Mouse (Mus musculus) MEL (cell line): ENCODE results near the gene Gk5. TPM values are rescaled to one million over a fixed set of nuclear protein-coding genes. Genes with fewer than 3 reads are reported as not detected.

ENCODE experiments used
- DNase-seq: peaks from one replicate; pipeline ENCODE4 v3.0.0; 2011; ENCODE audit warnings: low read depth, low spot score
- H3K27ac ChIP-seq: 2 replicates; pipeline ENCODE4 v1.5.1; 2012; ENCODE audit warnings: low read depth, mild to moderate bottlenecking, control low read depth, low read length, moderate library complexity; ENCODE audit not compliant: control insufficient read depth
- H3K27me3 ChIP-seq, 2 experiments: fragments of 150-350 bp in 1 of 2; sonication (generic) in 1 of 2; 2 replicates each; pipeline ENCODE4 v1.6.1; 2012; ENCODE audit warnings: low read length in 2 of 2, mild to moderate bottlenecking in 2 of 2, improper control_type of control experiment in 1 of 2, moderate library complexity in 1 of 2; ENCODE audit not compliant: insufficient read depth in 2 of 2, control insufficient read depth in 1 of 2
- H3K36me3 ChIP-seq, 2 experiments: 2 replicates each; pipeline ENCODE4 v1.6.1; 2012 to 2014; ENCODE audit warnings: low read length in 2 of 2, improper control_type of control experiment in 1 of 2, inconsistent platforms in 1 of 2, mild to moderate bottlenecking in 1 of 2; ENCODE audit not compliant: insufficient read depth in 2 of 2, control insufficient read depth in 1 of 2
- H3K4me1 ChIP-seq, 2 experiments: fragments of 150-350 bp in 1 of 2; sonication (generic) in 1 of 2; 2 replicates each; pipeline ENCODE4 v1.6.1; 2012; ENCODE audit warnings: low read length in 2 of 2, improper control_type of control experiment in 1 of 2, mild to moderate bottlenecking in 1 of 2; ENCODE audit not compliant: insufficient read depth in 2 of 2, control insufficient read depth in 1 of 2
- H3K4me3 ChIP-seq, 2 experiments: fragments of 150-350 bp in 1 of 2; sonication (generic) in 1 of 2; 2 replicates each; pipeline ENCODE4 v1.5.1; 2012; ENCODE audit warnings: low read depth in 2 of 2, low read length in 2 of 2, mild to moderate bottlenecking in 2 of 2, moderate library complexity in 2 of 2, control low read depth in 1 of 2, improper control_type of control experiment in 1 of 2; ENCODE audit not compliant: control insufficient read depth in 1 of 2, insufficient read depth in 1 of 2
- H3K79me2 ChIP-seq: 2 replicates; pipeline ENCODE4 v1.6.1; 2012; ENCODE audit warnings: mild to moderate bottlenecking, low read length, moderate library complexity; ENCODE audit not compliant: control insufficient read depth, poor library complexity, insufficient read depth
- H3K9ac ChIP-seq: 2 replicates; pipeline ENCODE4 v1.6.1; 2012; ENCODE audit warnings: low read depth, mild to moderate bottlenecking, control low read depth, low read length, moderate library complexity; ENCODE audit not compliant: control insufficient read depth, poor library complexity, severe bottlenecking
- H3K9me3 ChIP-seq: fragments of 150-350 bp; sonication (generic); replicated peaks from 2 replicates; pipeline ENCODE4 v1.6.1; 2012; ENCODE audit warnings: mild to moderate bottlenecking, low read length, improper control_type of control experiment, moderate library complexity; ENCODE audit not compliant: insufficient read depth
- CHD1 ChIP-seq: IDR thresholded peaks from 2 replicates; pipeline ENCODE4 v1.6.1; 2012; ENCODE audit warnings: low read depth, mild to moderate bottlenecking, inconsistent platforms, low read length, improper control_type of control experiment
- E2F4 ChIP-seq: IDR thresholded peaks from 2 replicates; pipeline ENCODE4 v1.6.1; 2011; ENCODE audit warnings: low read depth, low read length, improper control_type of control experiment, borderline replicate concordance
- EP300 ChIP-seq, 2 experiments: IDR thresholded peaks; 2 replicates each; pipeline ENCODE4 v1.6.1; 2011; ENCODE audit warnings: improper control_type of control experiment in 2 of 2, low read length in 2 of 2, low read depth in 1 of 2, mild to moderate bottlenecking in 1 of 2
- ETS1 ChIP-seq: IDR thresholded peaks from 2 replicates; pipeline ENCODE4 v1.6.1; 2012; ENCODE audit warnings: low read depth, mild to moderate bottlenecking, inconsistent platforms, low read length, improper control_type of control experiment, moderate library complexity
- GATA1 ChIP-seq: IDR thresholded peaks from 2 replicates; pipeline ENCODE4 v1.6.1; 2011; ENCODE audit warnings: low read depth, low read length, improper control_type of control experiment
- KAT2A ChIP-seq: conservative IDR thresholded peaks from 2 replicates; pipeline ENCODE4 v1.6.1; 2012; ENCODE audit warnings: low read depth, low read length, improper control_type of control experiment, inconsistent platforms
- MAFK ChIP-seq: IDR thresholded peaks from 2 replicates; pipeline ENCODE4 v1.6.1; 2011; ENCODE audit warnings: low read depth, mild to moderate bottlenecking, low read length, improper control_type of control experiment, borderline replicate concordance
- RCOR1 ChIP-seq: IDR thresholded peaks from 2 replicates; pipeline ENCODE4 v1.6.1; 2012; ENCODE audit warnings: low read depth, mild to moderate bottlenecking, inconsistent platforms, low read length, improper control_type of control experiment
- SIN3A ChIP-seq: IDR thresholded peaks from 2 replicates; pipeline ENCODE4 v1.6.1; 2012; ENCODE audit warnings: low read length, improper control_type of control experiment, inconsistent platforms
- TAL1 ChIP-seq: IDR thresholded peaks from 2 replicates; pipeline ENCODE4 v1.6.1; 2012; ENCODE audit warnings: mild to moderate bottlenecking, inconsistent platforms, low read length, moderate library complexity, mixed read lengths
- TBP ChIP-seq: IDR thresholded peaks from 2 replicates; pipeline ENCODE4 v1.8.0; 2011; ENCODE audit warnings: low read depth, low read length, improper control_type of control experiment
- TCF12 ChIP-seq: IDR thresholded peaks from 2 replicates; pipeline ENCODE4 v1.6.1; 2014; ENCODE audit warnings: low read depth, mild to moderate bottlenecking, inconsistent platforms, low read length, improper control_type of control experiment, moderate library complexity
- USF1 ChIP-seq: IDR thresholded peaks from 2 replicates; pipeline ENCODE4 v1.6.1; 2014; ENCODE audit warnings: low read depth, mild to moderate bottlenecking, inconsistent platforms, low read length, improper control_type of control experiment, moderate library complexity
- USF2 ChIP-seq, 2 experiments: IDR thresholded peaks; 2 replicates each; pipeline ENCODE4 v1.6.1; 2011 to 2012; ENCODE audit warnings: improper control_type of control experiment in 2 of 2, low read length in 2 of 2, borderline replicate concordance in 1 of 2, inconsistent platforms in 1 of 2, low read depth in 1 of 2, mild to moderate bottlenecking in 1 of 2; ENCODE audit not compliant: insufficient read depth in 1 of 2
- ZKSCAN1 ChIP-seq: IDR thresholded peaks from 2 replicates; pipeline ENCODE4 v1.6.1; 2012; ENCODE audit warnings: low read depth, mild to moderate bottlenecking, inconsistent platforms, low read length, improper control_type of control experiment, moderate library complexity
- ZNF384 ChIP-seq: IDR thresholded peaks from 2 replicates; pipeline ENCODE4 v1.6.1; 2012; ENCODE audit warnings: low read depth, mild to moderate bottlenecking, inconsistent platforms, low read length, improper control_type of control experiment
- polyA plus RNA-seq, 2 experiments: library from polyadenylated mRNA; stranded (reverse) in 1 of 2; unstranded in 1 of 2; fragments of >175 nt in 1 of 2; fragments of >200 nt in 1 of 2; gene quantifications; 2 replicates each; pipeline versions ENCODE4 v1.2.1 to v1.2.4; 2012; ENCODE audit warnings: low replicate concordance in 2 of 2, low read depth in 1 of 2; ENCODE audit not compliant: insufficient read length in 2 of 2, insufficient read depth in 1 of 2, missing spikeins in 1 of 2
- total RNA-seq: library from RNA; depleted of rRNA; stranded (reverse); fragments of 300-350 nt; gene quantifications from 2 replicates; pipeline ENCODE4 v1.2.3, GENCODE M21; 2012

Gk5 gene
- total and polyA plus RNA-seq, 3 experiments, result 4.0 to 6.2 TPM; not detected in 1

GRCm38 (mm10) chr9:96158431-96158830 lies 39.3 kb downstream of the Gk5 start:
- H3K27me3 ChIP-seq, result no peaks in the 10 kb centered on the region
- H3K9ac ChIP-seq, result no peak overlapping the region
- no peaks in the 10 kb centered on the region for H3K9me3 ChIP-seq
- TF ChIP-seq ZNF384 (peak; percentile 99), ZKSCAN1 (no peak; the same call in 1 of the 2 replicates), CHD1 (no peak), GATA1 (peak; percentile 94), TBP (no peak), MAFK (no peak), USF2 (IDR thresholded peaks at IDR 0.05; ENCODE audit: borderline replicate concordance in 1 of 2, insufficient read depth in 1 of 2, low read depth in 1 of 2, low read length in 2 of 2) (no peak), E2F4 (no peak), TCF12 (peak; percentile 94), RCOR1 (peak; percentile 96), ETS1 (peak; percentile 97), EP300 (IDR thresholded peaks at IDR 0.05; ENCODE audit: low read depth in 1 of 2, low read length in 2 of 2) (peak; percentile 91), SIN3A (peak; percentile 81), USF1 (no peak), KAT2A (0 out of 2 replicates have a peak, but pooled peaks have one; percentile 23), TAL1 (peak; percentile 55)
- DNase-seq, result peak; percentile 78
- peaks cover 2 to 11% of the 10 kb centered on the region in 2 experiments; a peak in 3 of 4 replicates for H3K4me1 ChIP-seq
- peak overlapping the region; percentile 17; the same call in 1 of the 2 replicates for H3K27ac ChIP-seq
- no peaks in the 10 kb centered on the region for H3K79me2 ChIP-seq
- H3K36me3 ChIP-seq, result peaks cover 0 to 11% of the 10 kb centered on the region in 2 experiments; a peak in 1 of 4 replicates
- H3K4me3 ChIP-seq, result no peak overlapping the region

GRCm38 (mm10) chr9:96159047-96159446 lies 39.9 kb downstream of the Gk5 start:
- TF ChIP-seq E2F4 (no peak), KAT2A (no peak), MAFK (no peak)
- no peak overlapping the region for H3K4me3 ChIP-seq
- no peaks in the 10 kb centered on the region for H3K27me3 ChIP-seq
- no peak for DNase-seq
- H3K36me3 ChIP-seq, result peaks cover 0 to 11% of the 10 kb centered on the region in 2 experiments; a peak in 1 of 4 replicates
- no peak overlapping the region for H3K9ac ChIP-seq
- no peaks in the 10 kb centered on the region for H3K9me3 ChIP-seq
- H3K79me2 ChIP-seq, result no peaks in the 10 kb centered on the region
- peaks cover 2 to 11% of the 10 kb centered on the region in 2 experiments; a peak in 3 of 4 replicates for H3K4me1 ChIP-seq
- no peak overlapping the region for H3K27ac ChIP-seq
